Mouse (Mus musculus) C2C12 (cell line): ENCODE results near the gene E2f4. TPM values are rescaled to one million over a fixed set of nuclear protein-coding genes. Genes with fewer than 3 reads are reported as not detected.

ENCODE experiments used
- H3K27me3 ChIP-seq: one replicate; pipeline ENCODE4 v1.6.1; 2011; ENCODE audit not compliant: control insufficient read depth, insufficient read depth, insufficient read length
- H3K36me3 ChIP-seq: one replicate; pipeline ENCODE4 v1.6.1; 2011; ENCODE audit not compliant: control insufficient read depth, insufficient read depth
- H3K4me3 ChIP-seq: one replicate; pipeline ENCODE4 v1.5.1; 2011; ENCODE audit warnings: mild to moderate bottlenecking, control low read depth; ENCODE audit not compliant: poor library complexity, insufficient read depth, severe bottlenecking
- H3K79me2 ChIP-seq: one replicate; pipeline ENCODE4 v1.6.1; 2011; ENCODE audit not compliant: control insufficient read depth, insufficient read depth
- H3K79me3 ChIP-seq: one replicate; pipeline ENCODE4 v1.6.1; 2011; ENCODE audit warnings: low read depth, control low read depth
- H3ac ChIP-seq: one replicate; pipeline ENCODE3; 2011; ENCODE audit warnings: low read depth; ENCODE audit not compliant: control insufficient read depth, insufficient read length
- CEBPB ChIP-seq: IDR thresholded peaks from one replicate; pipeline ENCODE4 v1.6.1; 2011; ENCODE audit warnings: low read depth, mild to moderate bottlenecking, control low read depth, moderate library complexity
- CTCF ChIP-seq: IDR thresholded peaks from one replicate; pipeline ENCODE4 v1.5.1; 2011; ENCODE audit not compliant: control insufficient read depth, insufficient read depth, insufficient read length
- FOSL1 ChIP-seq: IDR thresholded peaks from one replicate; pipeline ENCODE4 v1.8.0; 2011; ENCODE audit warnings: mild to moderate bottlenecking, low read length; ENCODE audit not compliant: poor library complexity, insufficient read depth, severe bottlenecking
- MAX ChIP-seq: IDR thresholded peaks from one replicate; pipeline ENCODE4 v1.6.1; 2011; ENCODE audit warnings: mild to moderate bottlenecking, control low read depth
- MYOD1 ChIP-seq: IDR thresholded peaks from one replicate; pipeline ENCODE4 v1.6.1; 2011; ENCODE audit warnings: low read depth; ENCODE audit not compliant: control insufficient read depth, insufficient read length
- MYOG ChIP-seq: IDR thresholded peaks from one replicate; pipeline ENCODE4 v1.6.1; 2011; ENCODE audit not compliant: control insufficient read depth, insufficient read length; ENCODE audit errors: extremely low read depth
- USF1 ChIP-seq: IDR thresholded peaks from one replicate; pipeline ENCODE4 v1.6.1; 2011; ENCODE audit warnings: low read depth, mild to moderate bottlenecking, control low read depth, moderate library complexity
- long read RNA-seq, 2 experiments: library from polyadenylated mRNA; unstranded; transcript quantifications; one replicate each; pipeline ENCODE4 v2.0.0; 2019 to 2020
- polyA plus RNA-seq: library from polyadenylated mRNA; unstranded; fragments of >200 nt; fragmentation: generic; extraction: Trizol; gene quantifications from one replicate; pipeline ENCODE4 v1.2.1, GENCODE M21; 2012; ENCODE audit warnings: missing spikeins

Gene E2f4
- polyA plus RNA-seq: 59.5 TPM
- long read RNA-seq, experiment 1, transcript E2f4-201 (10 exons, 1,993 nt): major isoform, 36 of 41 reads
- long read RNA-seq, experiment 1, partial matches to known transcripts: 2 of 41 reads
- long read RNA-seq, experiment 1, other reads (novel, unspliced or antisense): 3 of 41 reads
- long read RNA-seq, experiment 2, transcript E2f4-201 (10 exons, 1,993 nt): major isoform, 125 of 141 reads
- long read RNA-seq, experiment 2, partial matches to known transcripts: 5 of 141 reads
- long read RNA-seq, experiment 2, other reads (novel, unspliced or antisense): 11 of 141 reads

DNA sequence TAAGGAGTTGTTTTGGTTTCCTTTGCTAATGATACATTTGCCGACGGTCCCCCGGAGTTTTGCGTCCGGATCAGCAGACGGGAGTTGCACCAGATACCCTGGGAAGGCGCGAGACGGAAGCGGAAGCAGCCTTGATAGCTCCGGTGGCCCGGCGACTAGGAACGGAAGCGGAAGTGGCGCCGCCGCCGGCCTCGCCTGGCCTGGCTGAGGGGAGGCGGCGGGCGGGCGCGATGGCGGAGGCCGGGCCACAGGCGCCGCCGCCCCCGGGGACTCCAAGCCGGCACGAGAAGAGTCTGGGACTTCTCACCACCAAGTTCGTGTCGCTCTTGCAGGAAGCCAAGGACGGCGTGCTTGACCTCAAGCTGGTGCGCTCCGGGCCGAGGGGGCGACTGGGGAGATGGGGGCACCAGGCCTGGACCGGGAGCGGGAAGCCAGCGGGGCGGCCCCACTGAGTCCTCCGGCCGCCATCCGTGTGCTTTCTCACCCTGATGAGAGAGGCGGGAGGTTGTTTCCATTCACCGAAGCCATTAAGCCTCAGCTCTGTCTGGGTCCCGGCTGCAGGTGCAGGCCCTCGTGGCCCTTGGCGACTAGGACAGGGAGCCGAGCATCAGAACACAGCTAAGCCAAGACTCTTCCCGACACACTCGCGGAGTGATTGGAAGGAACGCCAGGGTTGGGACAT, at the start of gene E2f4:
Gene E2f4 (plus strand): TSS at position 153 of the 682 bp plus-strand sequence.
- H3K4me3 ChIP-seq: peak within 1 kb of the TSS; percentile 97
- no peak for TF ChIP-seq USF1
- no peak for TF ChIP-seq FOSL1
- no peak for TF ChIP-seq MYOD1
- TF ChIP-seq CEBPB: no peak
- TF ChIP-seq MAX: peak; percentile 44
- no peak for TF ChIP-seq MYOG
- TF ChIP-seq CTCF: no peak
- peak within 1 kb of the TSS; percentile 96 for H3ac ChIP-seq
- H3K36me3 ChIP-seq: peaks cover 41% of the 10 kb centered on the region
- H3K79me2 ChIP-seq: peaks cover 56% of the 10 kb centered on the region
- H3K27me3 ChIP-seq: no peaks in the 10 kb centered on the region
- peaks cover 26% of the 10 kb centered on the region for H3K79me3 ChIP-seq

DNA sequence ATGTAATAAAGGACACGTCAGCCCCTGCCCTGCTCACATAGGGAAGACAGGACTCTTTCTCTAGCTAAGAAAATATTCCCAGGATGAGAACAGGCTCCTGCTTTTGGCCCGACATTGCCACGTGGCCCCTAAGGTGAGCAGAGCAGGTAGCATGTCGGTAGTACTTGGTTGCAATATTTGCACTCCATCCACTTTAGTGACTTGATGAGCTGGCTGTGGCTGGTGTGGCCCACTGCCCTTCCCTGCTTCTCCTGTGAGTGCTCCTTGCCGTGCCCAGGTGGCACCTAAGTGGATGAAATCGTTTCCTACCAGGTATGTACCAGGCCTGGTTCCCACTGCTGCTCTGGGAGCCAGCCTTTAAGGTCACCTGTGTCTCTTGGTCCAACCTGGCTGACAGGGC, 45.5 kb upstream of the E2f4 start:
- Histone ChIP-seq H3K79me3 (no peaks in the 10 kb centered on the region), H3K27me3 (no peaks in the 10 kb centered on the region), H3K36me3 (peaks cover 39% of the 10 kb centered on the region), H3K79me2 (no peaks in the 10 kb centered on the region), H3ac (no peak overlapping the region), H3K4me3 (no peak overlapping the region)
- no peak for TF ChIP-seq USF1
- TF ChIP-seq CTCF: no peak
- no peak for TF ChIP-seq MAX
- TF ChIP-seq CEBPB: no peak
- TF ChIP-seq MYOD1: no peak
- no peak for TF ChIP-seq MYOG
- TF ChIP-seq FOSL1: no peak

- Histone ChIP-seq H3K4me3 (no peak overlapping the region), H3K79me2 (no peaks in the 10 kb centered on the region), H3ac (no peak overlapping the region), H3K27me3 (no peaks in the 10 kb centered on the region), H3K36me3 (peaks cover 39% of the 10 kb centered on the region), H3K79me3 (no peaks in the 10 kb centered on the region)
- TF ChIP-seq MYOD1 (no peak), USF1 (no peak), CTCF (no peak), MYOG (no peak), FOSL1 (no peak), MAX (no peak), CEBPB (no peak)
Measured at GRCm38 (mm10) chr8:105252680-105253537, 44.6 kb upstream of the E2f4 start.

- Histone ChIP-seq H3K36me3 (peaks cover 38% of the 10 kb centered on the region), H3K79me3 (no peaks in the 10 kb centered on the region), H3K4me3 (no peak overlapping the region), H3K79me2 (no peaks in the 10 kb centered on the region), H3ac (no peak overlapping the region), H3K27me3 (no peaks in the 10 kb centered on the region)
- TF ChIP-seq MAX: no peak
- TF ChIP-seq USF1: no peak
- TF ChIP-seq FOSL1: no peak
- TF ChIP-seq MYOD1: no peak
- TF ChIP-seq MYOG: no peak
Measured at GRCm38 (mm10) chr8:105253766-105254151, 43.7 kb upstream of the E2f4 start.

DNA sequence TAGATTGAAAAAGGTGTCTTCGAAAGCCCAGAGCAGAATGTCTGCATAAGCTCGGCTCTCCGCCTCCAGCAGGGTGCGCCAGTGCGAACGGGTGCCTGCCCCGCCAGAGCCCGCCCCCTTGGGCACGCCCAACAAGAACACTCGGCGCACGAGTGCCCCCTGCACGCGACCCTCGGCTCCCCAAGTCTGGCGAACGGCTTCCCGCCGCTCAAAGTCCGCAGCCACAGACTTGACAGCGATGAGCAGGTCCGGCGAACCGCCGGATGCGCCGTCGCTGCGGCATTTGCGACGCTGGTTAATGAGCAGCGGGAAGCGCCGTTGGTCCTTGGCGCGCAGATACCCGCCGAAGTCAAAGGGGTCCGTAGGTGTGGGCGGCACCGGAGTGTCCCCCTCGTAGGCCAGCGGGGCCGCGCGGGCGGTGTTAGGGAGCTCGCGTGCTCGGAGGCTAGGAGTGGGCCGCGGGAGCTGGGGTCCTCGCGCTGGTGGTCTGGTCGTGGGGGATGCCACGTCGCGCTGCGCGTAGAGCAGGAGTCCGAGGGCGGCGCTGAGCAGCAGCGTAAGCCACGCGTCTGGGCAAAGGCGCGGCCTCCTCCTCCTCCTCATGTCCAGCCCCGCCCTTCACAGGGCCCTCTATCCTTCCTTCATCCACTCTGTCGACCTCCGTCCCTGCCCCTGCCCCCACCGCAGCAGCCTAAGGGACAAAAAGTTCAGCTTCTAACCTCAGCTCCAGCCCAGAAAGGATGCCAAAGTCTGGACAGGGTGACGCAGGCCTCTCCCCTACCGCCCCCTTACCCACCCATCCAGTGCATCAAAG, 43.1 kb upstream of the E2f4 start:
- TF ChIP-seq USF1 (no peak), FOSL1 (no peak), CTCF (peak; percentile 93), MAX (peak; percentile 17)
- no peaks in the 10 kb centered on the region for H3K79me2 ChIP-seq

More for the DNA sequence above, 43.1 kb upstream of the E2f4 start:
- peaks cover 32% of the 10 kb centered on the region for H3K36me3 ChIP-seq
- peak overlapping the region; percentile 55 for H3K4me3 ChIP-seq
- H3K27me3 ChIP-seq: no peaks in the 10 kb centered on the region
- H3ac ChIP-seq: peak overlapping the region; percentile 80
- no peaks in the 10 kb centered on the region for H3K79me3 ChIP-seq
